Mouse (Mus musculus) forebrain, embryonic 10.5 days (tissue): ENCODE measurements around the gene Gtf2h4. TPM values are rescaled to one million over a fixed set of nuclear protein-coding genes. Genes with fewer than 3 reads are reported as not detected.
A peak's percentile ranks its signal among the peaks of the same experiment; 100 is the strongest.

Experiments used
- DNase-seq: peaks from one replicate; pipeline ENCODE4 v3.0.0-alpha.2; 2017; ENCODE audit warnings: low spot score; ENCODE audit errors: extremely low spot score
- H3K27ac ChIP-seq: fragments of 300-500 bp; sonication (generic); 2 replicates; pipeline ENCODE4 v1.5.1; 2016; ENCODE audit warnings: mild to moderate bottlenecking
- H3K27me3 ChIP-seq: fragments of 300-500 bp; sonication (generic); 2 replicates; pipeline ENCODE4 v1.6.1; 2016; ENCODE audit warnings: mild to moderate bottlenecking; ENCODE audit not compliant: poor library complexity, severe bottlenecking
- H3K36me3 ChIP-seq: fragments of 300-500 bp; sonication (generic); replicated peaks from 2 replicates; pipeline ENCODE4 v1.6.1; 2016; ENCODE audit warnings: mild to moderate bottlenecking, moderate library complexity
- H3K4me1 ChIP-seq: fragments of 300-500 bp; sonication (generic); 2 replicates; pipeline ENCODE4 v1.6.1; 2016
- H3K4me3 ChIP-seq: fragments of 300-500 bp; sonication (generic); 2 replicates; pipeline ENCODE4 v1.5.1; 2016; ENCODE audit warnings: mild to moderate bottlenecking, moderate library complexity
- H3K9me3 ChIP-seq: fragments of 300-500 bp; sonication (generic); 2 replicates; pipeline ENCODE4 v1.6.1; 2016; ENCODE audit warnings: mild to moderate bottlenecking, moderate library complexity
- WGBS: fragments of 180-500 bp; shearing (Covaris S2); methylation state at CpG from one replicate; pipeline ENCODE4 v1.1.7; 2016; 5-methylcytosine and 5-hydroxymethylcytosine counted together
- polyA plus RNA-seq: library from polyadenylated mRNA; unstranded; fragments of >200 nt; fragmentation: Nextera tagmentation; extraction: Ambion mirVana; gene quantifications from 2 replicates; pipeline ENCODE4 v1.2.1, GENCODE M21; 2016

The Gtf2h4 gene
- 59.3 and 62.3 TPM in 2 replicates for polyA plus RNA-seq

DNA sequence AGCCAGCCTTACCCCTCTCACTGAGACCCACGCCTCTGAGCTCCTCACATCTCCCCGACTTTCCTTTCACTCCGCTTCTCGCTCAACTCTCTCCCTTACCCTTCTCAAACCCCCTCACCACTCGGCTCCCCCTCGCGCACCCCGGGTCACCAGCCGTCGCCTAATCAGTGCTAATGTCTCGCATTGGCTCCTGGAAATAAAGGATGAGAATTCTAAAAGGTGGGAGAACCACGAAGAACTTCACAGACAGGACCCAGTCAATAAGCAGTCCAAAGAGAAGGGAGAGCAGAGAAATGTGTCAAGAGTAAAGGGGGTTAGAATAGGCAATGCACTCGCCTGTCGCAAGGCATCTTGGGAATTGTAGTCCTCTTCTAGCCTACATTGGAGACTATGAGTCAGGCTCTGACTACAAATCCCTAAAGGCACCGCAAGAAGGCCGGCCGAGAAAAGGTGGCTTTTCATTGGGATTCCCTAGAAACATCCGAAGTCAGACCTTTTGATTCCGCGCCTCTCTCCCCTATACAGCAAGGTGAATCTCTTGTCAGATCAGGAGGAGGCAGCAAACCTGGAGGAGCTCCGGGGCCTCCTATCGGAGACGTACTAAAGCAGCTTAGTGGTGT lies at the start of gene Gtf2h4:
Gene Gtf2h4, minus strand, starts transcription at position 324 of the 620 bp plus-strand sequence.
- Histone ChIP-seq H3K36me3 (peaks cover 24% of the 10 kb centered on the region), H3K9me3 (no peaks in the 10 kb centered on the region), H3K27ac (peak within 1 kb of the TSS; percentile 86), H3K4me3 (peak within 1 kb of the TSS; percentile 76), H3K27me3 (no peaks in the 10 kb centered on the region), H3K4me1 (peaks cover 14% of the 10 kb centered on the region)
- 2% methylated on average over 23 of the region's 23 CpGs for WGBS
- DNase-seq, result peak; percentile 80

- Histone ChIP-seq H3K27me3 (peaks cover 35% of the 10 kb centered on the region), H3K9me3 (peaks cover 9% of the 10 kb centered on the region; the same call in 1 of the 2 replicates), H3K4me1 (peaks cover 34% of the 10 kb centered on the region), H3K27ac (peak overlapping the region; percentile 58; the same call in 1 of the 2 replicates), H3K36me3 (no peaks in the 10 kb centered on the region), H3K4me3 (no peak overlapping the region)
- no peak for DNase-seq
- WGBS, result 74% methylated on average over 8 of the region's 8 CpGs
Observed at GRCm38 (mm10) chr17:35721676-35722075, 48.1 kb upstream of the Gtf2h4 start.

- no peak for DNase-seq
- Histone ChIP-seq H3K4me3 (peak overlapping the region; percentile 16; the same call in 1 of the 2 replicates), H3K36me3 (no peaks in the 10 kb centered on the region), H3K27ac (peak overlapping the region; percentile 72), H3K9me3 (peaks cover 9% of the 10 kb centered on the region; the same call in 1 of the 2 replicates), H3K27me3 (peaks cover 25% of the 10 kb centered on the region), H3K4me1 (peaks cover 27% of the 10 kb centered on the region)
- 20% methylated on average over 11 of the region's 11 CpGs for WGBS
Observed at GRCm38 (mm10) chr17:35720340-35720727, 46.8 kb upstream of the Gtf2h4 start.

GRCm38 (mm10) chr17:35719616-35720339 lies 46.2 kb upstream of the Gtf2h4 start:
- WGBS, result 70% methylated on average over 9 of the region's 9 CpGs
- H3K4me1 ChIP-seq, result peaks cover 25% of the 10 kb centered on the region
- DNase-seq, result no peak
- H3K36me3 ChIP-seq, result no peaks in the 10 kb centered on the region
- peak overlapping the region; percentile 72; the same call in 1 of the 2 replicates for H3K27ac ChIP-seq
- H3K27me3 ChIP-seq, result peaks cover 19% of the 10 kb centered on the region
- H3K4me3 ChIP-seq, result 0 out of 2 replicates have a peak overlapping the region, but pooled peaks have one; percentile 16
- peaks cover 9% of the 10 kb centered on the region; the same call in 1 of the 2 replicates for H3K9me3 ChIP-seq

DNA sequence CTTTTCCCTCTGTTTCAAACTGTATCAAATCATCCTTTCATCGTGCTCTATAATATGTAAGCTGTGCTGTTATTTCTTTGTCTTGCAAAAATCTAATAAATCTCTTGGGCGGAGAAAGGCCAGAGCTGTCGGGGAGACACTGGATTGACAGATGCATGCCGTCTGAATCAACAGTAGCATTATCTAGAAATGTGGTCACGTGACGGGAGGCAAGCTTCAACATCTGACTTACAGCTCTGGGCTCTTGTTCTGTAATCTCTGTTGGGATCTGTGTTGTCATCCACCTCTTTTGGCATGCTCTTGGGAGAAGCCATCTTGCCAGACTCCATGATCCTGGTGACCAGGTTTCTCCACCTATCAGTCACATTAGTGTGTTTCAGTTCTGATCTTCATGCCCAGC lies 43.5 kb upstream of the Gtf2h4 start:
- 94% methylated on average over 6 of the region's 6 CpGs for WGBS
- H3K27ac ChIP-seq, result no peak overlapping the region
- H3K4me3 ChIP-seq, result no peak overlapping the region
- H3K36me3 ChIP-seq, result no peaks in the 10 kb centered on the region
- peaks cover 28% of the 10 kb centered on the region for H3K4me1 ChIP-seq
- DNase-seq, result no peak
- peaks cover 6% of the 10 kb centered on the region for H3K27me3 ChIP-seq
- H3K9me3 ChIP-seq, result peaks cover 6% of the 10 kb centered on the region; the same call in 1 of the 2 replicates

DNA sequence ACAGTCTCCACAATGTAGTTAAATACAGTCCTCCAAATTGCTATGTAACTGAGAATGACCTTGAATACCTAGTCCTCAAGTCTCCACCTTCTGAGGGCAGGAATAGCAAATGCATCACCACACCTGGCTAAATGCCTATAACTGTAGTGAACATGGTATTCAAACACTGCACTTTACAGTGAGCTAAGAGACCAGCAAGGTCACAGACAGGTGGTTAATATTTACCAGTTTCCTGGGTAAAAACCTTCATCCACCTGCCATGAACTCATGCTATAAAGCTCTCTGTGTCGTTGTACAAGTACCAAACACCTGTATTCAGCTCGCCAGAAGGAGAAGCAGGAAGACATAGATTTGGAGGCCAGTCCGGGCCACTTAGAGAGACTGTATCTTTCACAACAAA lies 42.6 kb upstream of the Gtf2h4 start:
- Histone ChIP-seq H3K4me1 (peaks cover 31% of the 10 kb centered on the region), H3K36me3 (no peaks in the 10 kb centered on the region), H3K9me3 (peaks cover 6% of the 10 kb centered on the region; the same call in 1 of the 2 replicates), H3K4me3 (no peak overlapping the region), H3K27ac (no peak overlapping the region), H3K27me3 (no peaks in the 10 kb centered on the region; the same call in 1 of the 2 replicates)
- DNase-seq, result no peak
- 92% methylated on average over 3 of the region's 3 CpGs for WGBS

DNA sequence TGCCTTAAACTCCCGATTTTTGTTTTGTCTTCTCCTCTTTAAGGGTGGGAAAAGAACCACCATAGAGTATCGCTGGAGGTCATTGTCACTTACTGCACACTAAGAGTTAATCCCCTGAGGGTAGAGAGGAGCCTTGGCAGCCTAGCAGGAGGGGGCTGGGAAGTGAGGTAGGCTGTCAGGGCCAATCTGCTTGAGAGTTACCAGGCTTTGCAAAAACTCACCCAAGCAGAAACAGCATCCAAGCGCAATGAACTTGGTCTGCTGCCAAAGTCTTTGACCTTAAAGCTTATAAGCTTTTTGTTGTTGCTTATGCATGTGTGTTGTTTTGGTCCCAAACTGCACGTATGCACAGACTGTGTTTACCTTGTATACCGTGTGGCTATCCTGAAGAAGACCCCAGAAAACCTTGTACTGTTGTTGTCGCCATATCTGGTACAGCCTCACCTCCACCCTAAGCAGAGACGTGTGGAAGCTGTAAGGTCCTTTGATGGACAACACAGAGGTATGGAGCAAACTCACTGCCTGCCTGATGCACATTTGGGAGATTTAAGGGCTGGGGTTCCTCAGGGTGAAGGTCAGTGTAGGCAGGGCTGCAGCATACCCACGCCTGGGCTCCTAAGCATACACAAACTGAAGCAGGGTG lies 37.3 kb upstream of the Gtf2h4 start:
- H3K27me3 ChIP-seq, result no peaks in the 10 kb centered on the region
- peak overlapping the region; percentile 90 for H3K27ac ChIP-seq
- peak overlapping the region; percentile 29 for H3K4me3 ChIP-seq
- H3K9me3 ChIP-seq, result no peaks in the 10 kb centered on the region
- peak; percentile 70 for DNase-seq
- no peaks in the 10 kb centered on the region for H3K36me3 ChIP-seq
- 31% methylated on average over 8 of the region's 8 CpGs for WGBS
- peaks cover 42% of the 10 kb centered on the region for H3K4me1 ChIP-seq

GRCm38 (mm10) chr17:35708611-35709010 lies 35.1 kb upstream of the Gtf2h4 start:
- DNase-seq, result no peak
- Histone ChIP-seq H3K36me3 (no peaks in the 10 kb centered on the region), H3K27ac (no peak overlapping the region), H3K4me3 (no peak overlapping the region), H3K4me1 (peaks cover 64% of the 10 kb centered on the region), H3K27me3 (peaks cover 6% of the 10 kb centered on the region), H3K9me3 (no peaks in the 10 kb centered on the region)
- WGBS, result 83% methylated on average over 2 of the region's 2 CpGs

GRCm38 (mm10) chr17:35707929-35708328 lies 34.4 kb upstream of the Gtf2h4 start:
- Histone ChIP-seq H3K36me3 (no peaks in the 10 kb centered on the region), H3K4me1 (peaks cover 68% of the 10 kb centered on the region), H3K9me3 (no peaks in the 10 kb centered on the region), H3K4me3 (no peak overlapping the region), H3K27me3 (peaks cover 7% of the 10 kb centered on the region), H3K27ac (no peak overlapping the region)
- 72% methylated on average over 7 of the region's 7 CpGs for WGBS
- no peak for DNase-seq

GRCm38 (mm10) chr17:35705836-35706235 lies 32.3 kb upstream of the Gtf2h4 start:
- Histone ChIP-seq H3K4me3 (no peak overlapping the region), H3K4me1 (peaks cover 72% of the 10 kb centered on the region), H3K36me3 (no peaks in the 10 kb centered on the region), H3K9me3 (no peaks in the 10 kb centered on the region), H3K27me3 (peaks cover 27% of the 10 kb centered on the region), H3K27ac (peak overlapping the region; percentile 99)
- peak; percentile 51 for DNase-seq
- 23% methylated on average over 4 of the region's 4 CpGs for WGBS

DNA sequence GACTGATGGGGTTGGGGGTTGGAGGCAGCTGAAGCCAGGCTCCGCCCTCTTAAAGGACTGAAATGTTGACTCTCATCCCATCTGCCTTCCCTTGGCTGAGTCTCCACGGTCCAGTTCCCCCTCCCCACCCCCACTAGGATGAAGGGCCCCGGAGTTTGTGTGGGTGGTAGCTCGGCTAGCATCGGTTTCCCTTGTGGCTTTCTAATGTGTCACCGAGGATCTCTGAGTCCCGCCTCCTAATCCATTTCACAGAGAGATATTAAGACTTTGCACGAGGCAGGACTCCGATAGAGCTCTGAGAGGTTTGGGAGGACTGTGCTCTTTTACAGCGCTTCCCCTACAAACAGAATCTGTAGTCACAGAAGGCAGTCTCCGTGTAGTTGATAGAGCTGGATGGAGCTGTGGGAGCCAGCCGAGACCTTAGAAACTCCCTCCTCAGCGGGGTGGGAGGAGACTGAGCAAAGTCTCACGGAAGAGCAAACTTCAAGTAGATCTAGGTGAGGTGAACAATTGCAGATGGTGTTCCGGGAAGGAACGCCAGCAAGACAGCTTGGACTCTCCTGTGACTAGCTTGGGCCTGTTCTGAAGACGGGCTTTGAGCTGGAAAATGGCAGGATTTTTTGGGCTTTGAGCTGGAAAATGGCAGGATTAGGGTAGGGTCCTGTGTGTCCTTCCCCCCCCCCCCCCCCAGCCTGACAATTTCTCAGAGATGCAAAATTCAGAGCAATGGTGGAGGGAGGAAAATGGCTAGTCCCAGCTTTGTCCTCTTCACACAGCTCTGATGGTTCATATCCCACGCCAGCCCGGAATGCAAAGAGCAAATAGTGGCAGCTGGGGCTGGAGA lies 31.3 kb upstream of the Gtf2h4 start, which contains the start of gene Ddr1:
Gene Ddr1, minus strand, starts transcription at position 1 of the 844 bp plus-strand sequence.
- H3K36me3 ChIP-seq, result peaks cover 2% of the 10 kb centered on the region
- peak; percentile 83 for DNase-seq
- peaks cover 72% of the 10 kb centered on the region for H3K4me1 ChIP-seq

DNA sequence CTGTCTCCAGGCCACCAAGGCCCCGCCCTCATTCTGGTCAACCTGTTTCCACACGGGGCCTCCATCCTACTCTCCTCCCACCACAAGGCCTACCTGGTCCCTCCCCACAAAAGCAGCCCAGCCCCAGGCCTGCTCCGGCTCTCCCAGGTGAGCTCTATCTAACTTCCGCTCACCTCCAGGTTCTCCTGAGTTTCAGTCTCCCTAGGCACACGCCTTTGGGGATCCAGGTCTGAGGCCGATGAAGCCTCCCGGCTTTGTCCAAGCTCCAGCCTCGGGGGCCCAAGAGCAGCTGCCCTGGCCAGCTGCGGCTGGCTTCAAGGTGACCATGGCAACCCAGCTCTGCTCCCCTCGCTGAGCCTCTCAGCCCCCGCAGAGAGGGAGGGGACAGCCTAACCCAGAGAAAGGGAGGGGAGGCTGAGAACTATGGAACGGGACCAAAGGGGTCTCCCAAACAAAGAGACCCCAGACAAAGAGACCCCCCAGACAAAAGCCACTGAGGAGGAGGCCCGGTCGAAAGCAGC lies 30.3 kb upstream of the Gtf2h4 start:
- H3K27me3 ChIP-seq, result peaks cover 45% of the 10 kb centered on the region
- H3K36me3 ChIP-seq, result peaks cover 12% of the 10 kb centered on the region
- peak overlapping the region; percentile 99 for H3K27ac ChIP-seq
- no peaks in the 10 kb centered on the region for H3K9me3 ChIP-seq
- peak; percentile 92 for DNase-seq
- peak overlapping the region; percentile 64 for H3K4me3 ChIP-seq
- H3K4me1 ChIP-seq, result peaks cover 82% of the 10 kb centered on the region
- WGBS, result 0% methylated on average over 14 of the region's 14 CpGs

More for the DNA sequence above, 31.3 kb upstream of the Gtf2h4 start, which contains the start of gene Ddr1:
- Histone ChIP-seq H3K27me3 (peaks cover 37% of the 10 kb centered on the region), H3K4me3 (peak within 1 kb of the TSS; percentile 64), H3K9me3 (no peaks in the 10 kb centered on the region), H3K27ac (peak within 1 kb of the TSS; percentile 99)
- 3% methylated on average over 19 of the region's 19 CpGs for WGBS
